Mouse (Mus musculus) spleen, postnatal 10 days (tissue): ENCODE results near the gene Nod2.

Source experiments
- DNase-seq, 2 experiments: peaks; one replicate each; pipeline ENCODE4 v3.0.0; 2021 to 2022; ENCODE audit warnings: low spot score in 2 of 2

Nod2 gene

GRCm38 (mm10) chr8:88646837-88647778 lies at the start of gene Nod2:
Gene Nod2, plus strand, starts transcription at chr8:88647315.
- DNase-seq = peak; percentile 52 to 67

- no peak for DNase-seq
Observed at GRCm38 (mm10) chr8:88598578-88598977, 48.5 kb upstream of the Nod2 start.

- no peak for DNase-seq
Observed at GRCm38 (mm10) chr8:88599491-88599890, 47.6 kb upstream of the Nod2 start.

- no peak for DNase-seq
Observed at GRCm38 (mm10) chr8:88603446-88603989, 43.6 kb upstream of the Nod2 start.

GRCm38 (mm10) chr8:88604065-88605038 lies 42.8 kb upstream of the Nod2 start:
- DNase-seq = peak in 1 of 2 experiments; percentile 59

GRCm38 (mm10) chr8:88605361-88606040 lies 41.6 kb upstream of the Nod2 start:
- DNase-seq = no peak

GRCm38 (mm10) chr8:88609036-88609435 lies 38.1 kb upstream of the Nod2 start:
- no peak for DNase-seq

- DNase-seq = no peak
Observed at GRCm38 (mm10) chr8:88610271-88610670, 36.8 kb upstream of the Nod2 start.

GRCm38 (mm10) chr8:88614981-88615380 lies 32.1 kb upstream of the Nod2 start:
- DNase-seq = no peak

- no peak for DNase-seq
Observed at GRCm38 (mm10) chr8:88618612-88619011, 28.5 kb upstream of the Nod2 start.

- DNase-seq = peak in 1 of 2 experiments; percentile 51
Observed at GRCm38 (mm10) chr8:88619513-88619912, 27.6 kb upstream of the Nod2 start.

GRCm38 (mm10) chr8:88620931-88621330 lies 26.2 kb upstream of the Nod2 start:
- DNase-seq = no peak

GRCm38 (mm10) chr8:88621408-88621807 lies 25.7 kb upstream of the Nod2 start:
- DNase-seq = peak; percentile 39 to 73

- no peak for DNase-seq
Observed at GRCm38 (mm10) chr8:88623351-88623750, 23.8 kb upstream of the Nod2 start.

GRCm38 (mm10) chr8:88624276-88624675 lies 22.8 kb upstream of the Nod2 start:
- DNase-seq = no peak

GRCm38 (mm10) chr8:88626433-88626832 lies 20.7 kb upstream of the Nod2 start:
- no peak for DNase-seq

GRCm38 (mm10) chr8:88626940-88627264 lies 20.2 kb upstream of the Nod2 start:
- no peak for DNase-seq

GRCm38 (mm10) chr8:88627265-88627991 lies 19.7 kb upstream of the Nod2 start:
- peak in 1 of 2 experiments; percentile 48 for DNase-seq

- DNase-seq = no peak
Observed at GRCm38 (mm10) chr8:88628001-88628774, 18.9 kb upstream of the Nod2 start.

- no peak for DNase-seq
Observed at GRCm38 (mm10) chr8:88630225-88630624, 16.9 kb upstream of the Nod2 start.
